Mouse (Mus musculus) B cell, adult 2 months (primary cell): ENCODE data around the gene Setd1b.

ENCODE experiments used
- DNase-seq, 2 experiments: peaks; one replicate each; pipeline ENCODE4 v3.0.0; 2022

The Setd1b gene

DNA sequence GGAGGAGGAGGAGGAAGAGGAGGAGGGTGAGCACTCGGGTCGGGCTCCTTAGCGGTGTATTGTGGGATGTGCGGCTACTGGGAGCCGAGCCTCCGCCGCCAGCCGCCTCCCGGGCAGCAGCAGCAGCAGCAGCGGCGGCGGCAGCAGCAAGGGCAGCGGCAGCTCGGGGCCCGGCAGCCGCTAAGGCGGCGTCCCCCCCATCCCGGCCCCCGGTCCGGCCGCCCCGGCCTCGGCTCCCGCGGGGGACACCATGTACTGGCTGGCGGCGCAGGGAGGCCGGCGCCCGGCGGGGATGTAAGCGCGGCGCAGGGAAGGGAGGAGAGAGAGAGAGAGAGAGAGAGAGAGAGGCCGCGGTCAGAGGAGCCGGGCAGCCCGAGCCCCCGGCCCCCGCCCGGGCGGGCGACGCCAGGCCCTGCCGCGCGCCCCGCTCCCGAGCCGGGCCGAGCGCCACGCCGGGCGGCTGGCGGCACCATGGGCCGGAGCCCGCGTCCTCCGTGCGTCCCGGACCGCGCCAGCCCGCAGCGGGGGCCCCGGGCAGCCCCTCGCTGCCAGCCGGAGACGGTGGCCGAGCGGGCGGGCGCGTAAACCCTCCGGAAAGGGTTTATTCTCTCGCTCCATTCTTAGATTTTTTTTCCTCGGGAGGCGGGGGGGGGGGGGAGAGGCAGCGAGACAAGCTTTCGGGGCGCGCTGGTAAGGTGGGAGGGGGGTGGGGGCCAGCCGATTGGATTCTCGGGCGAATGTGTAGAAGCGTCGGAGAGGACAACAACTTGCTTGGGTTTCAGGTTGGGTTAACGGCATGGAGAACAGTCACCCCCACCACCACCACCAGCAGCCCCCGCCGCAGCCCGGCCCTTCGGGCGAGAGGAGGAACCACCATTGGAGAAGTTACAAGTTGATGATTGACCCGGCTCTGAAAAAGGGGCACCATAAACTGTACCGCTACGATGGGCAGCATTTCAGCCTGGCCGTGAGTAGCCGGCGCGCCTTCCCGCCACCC is at the start of gene Setd1b:
TSS of gene Setd1b (plus strand) at position 33 of the 997 bp plus-strand sequence.
- peak; percentile 59 to 62 for DNase-seq

DNA sequence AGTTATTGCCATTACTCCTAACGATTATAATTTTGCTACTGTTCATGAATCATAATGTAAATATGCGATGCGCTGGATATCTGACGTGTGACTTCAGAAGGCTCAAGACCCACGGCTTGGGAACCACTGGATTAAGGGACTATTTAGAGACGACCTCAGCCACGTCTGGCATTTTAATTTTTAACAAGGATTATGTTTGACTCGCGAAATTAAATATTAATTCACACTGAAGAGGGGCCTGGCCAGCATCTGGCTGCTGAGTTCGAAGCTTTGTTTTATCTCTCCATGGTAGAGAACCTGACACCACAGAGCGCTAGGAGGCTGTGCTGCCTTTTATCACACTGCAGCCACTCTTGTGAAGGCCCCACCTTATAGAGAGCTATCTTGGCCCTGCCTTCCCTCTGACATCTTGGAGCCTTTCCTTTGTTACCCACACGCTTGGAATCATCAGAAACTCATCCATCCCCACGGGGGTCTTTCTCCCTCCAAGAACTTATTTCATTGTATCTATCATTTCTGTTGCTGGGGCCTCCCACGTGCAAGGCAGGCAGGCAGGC is 48.8 kb upstream of the Setd1b start:
- DNase-seq = no peak

DNA sequence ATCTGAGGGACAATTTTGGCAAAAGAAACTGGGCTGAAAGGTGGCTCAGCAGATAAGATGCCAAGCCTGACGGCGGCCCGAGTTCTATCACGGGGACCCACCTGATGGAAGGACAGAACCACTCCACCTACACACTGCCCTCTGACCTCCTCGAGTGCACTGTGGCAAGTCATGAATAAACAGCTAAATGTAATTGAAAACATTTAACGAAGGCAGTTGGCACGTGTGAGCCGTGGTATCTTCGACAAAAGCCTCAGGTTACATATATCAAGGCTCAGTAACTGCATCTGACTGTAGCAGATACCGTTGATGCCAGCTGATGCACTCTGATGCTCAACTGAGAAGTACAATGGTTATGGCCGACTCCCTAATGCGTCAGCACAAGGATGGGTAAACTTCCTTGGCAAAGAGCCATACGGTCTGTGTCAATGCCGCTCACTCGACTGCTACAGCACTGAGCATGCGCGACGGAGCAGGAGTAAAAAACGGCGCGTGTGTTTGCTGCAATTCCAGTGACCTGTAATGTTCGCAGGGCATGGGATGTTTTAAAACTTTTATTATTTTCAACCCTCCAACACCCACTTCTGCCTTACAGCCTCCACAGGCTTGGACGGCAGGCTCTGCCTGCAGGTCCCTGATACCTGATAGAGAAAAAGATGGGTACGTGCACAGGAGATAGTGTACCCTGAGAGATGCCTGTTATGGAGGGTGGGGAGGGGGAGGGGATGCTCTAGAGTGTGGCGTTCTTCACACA is 47.6 kb upstream of the Setd1b start:
- no peak for DNase-seq

DNA sequence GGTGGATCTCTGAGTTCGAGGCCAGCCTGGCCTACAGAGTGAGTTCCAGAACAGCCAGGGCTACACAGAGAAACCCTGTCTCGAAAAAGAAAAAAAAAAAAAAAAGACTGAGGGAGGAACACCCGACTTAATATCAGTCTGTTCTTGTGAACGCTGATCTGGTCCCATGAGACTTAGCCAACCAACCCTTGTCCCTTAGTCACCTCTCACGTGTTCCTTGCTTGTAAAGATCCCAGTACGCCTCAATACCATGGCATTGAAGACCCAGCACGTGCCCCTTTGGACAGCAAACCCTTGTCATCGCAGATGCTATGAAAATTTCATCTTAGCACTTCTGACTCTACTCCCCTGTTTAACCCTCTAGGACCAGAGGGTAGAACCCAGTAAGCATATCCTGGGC is 45.7 kb upstream of the Setd1b start:
- no peak for DNase-seq

DNA sequence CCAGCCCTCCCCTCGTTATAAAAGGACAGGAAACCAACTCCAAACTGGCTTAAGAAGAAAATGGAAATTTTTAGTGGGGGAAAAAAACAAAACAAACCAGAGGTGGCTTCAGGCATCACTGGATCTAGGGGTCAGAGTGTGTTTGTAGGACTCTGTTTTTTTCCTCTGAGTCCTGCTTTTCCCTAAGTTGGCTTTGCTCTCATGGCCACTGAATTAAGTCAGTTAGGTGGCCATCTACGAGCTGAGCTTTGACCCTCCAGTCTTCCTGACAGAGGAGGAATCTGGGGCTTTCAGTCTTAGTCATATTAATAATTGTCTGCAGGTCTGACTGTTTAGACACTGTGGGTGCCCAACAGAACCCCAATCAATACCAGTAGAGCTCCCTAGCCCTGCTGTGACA is 43.5 kb upstream of the Setd1b start:
- DNase-seq = no peak

DNA sequence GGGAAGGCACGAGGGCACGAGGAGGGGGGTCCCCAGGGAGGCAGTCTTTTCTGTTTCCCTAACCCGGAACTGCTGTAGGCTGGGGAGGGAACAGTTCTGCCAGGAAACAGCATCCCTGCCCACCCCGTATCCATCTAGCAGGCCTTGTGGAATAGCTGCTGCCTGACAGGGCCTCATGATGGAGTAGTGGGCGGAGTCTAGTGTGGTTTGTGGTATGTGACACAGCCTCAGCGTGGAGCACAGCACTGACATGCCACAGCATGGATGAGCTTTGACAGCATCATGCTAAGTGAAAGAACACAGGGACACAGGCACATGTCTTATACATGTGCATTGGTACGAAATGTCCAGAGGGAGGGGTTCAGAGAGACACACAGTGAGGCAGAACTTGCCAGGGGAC is 39.6 kb upstream of the Setd1b start:
- DNase-seq = no peak

DNA sequence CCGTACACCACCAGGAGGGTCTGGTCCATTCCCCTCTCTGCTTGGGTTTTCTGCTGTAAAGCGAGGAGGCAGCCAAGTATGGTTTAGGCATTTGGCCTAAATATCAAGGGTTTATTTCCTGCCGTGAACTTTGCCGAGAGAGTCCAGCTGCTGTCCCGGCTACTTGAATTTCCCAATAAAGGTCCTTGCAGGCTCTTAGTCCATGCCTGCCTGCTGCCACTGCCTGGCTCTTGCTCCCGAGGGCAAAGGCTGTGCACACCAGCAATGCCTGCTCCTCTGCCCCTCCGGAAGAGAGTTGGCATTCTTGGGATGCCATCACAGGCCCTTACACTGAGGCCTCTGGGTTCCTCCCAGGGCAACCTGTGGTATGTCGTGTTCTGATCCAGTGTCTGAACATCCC is 38.4 kb upstream of the Setd1b start:
- no peak for DNase-seq

DNA sequence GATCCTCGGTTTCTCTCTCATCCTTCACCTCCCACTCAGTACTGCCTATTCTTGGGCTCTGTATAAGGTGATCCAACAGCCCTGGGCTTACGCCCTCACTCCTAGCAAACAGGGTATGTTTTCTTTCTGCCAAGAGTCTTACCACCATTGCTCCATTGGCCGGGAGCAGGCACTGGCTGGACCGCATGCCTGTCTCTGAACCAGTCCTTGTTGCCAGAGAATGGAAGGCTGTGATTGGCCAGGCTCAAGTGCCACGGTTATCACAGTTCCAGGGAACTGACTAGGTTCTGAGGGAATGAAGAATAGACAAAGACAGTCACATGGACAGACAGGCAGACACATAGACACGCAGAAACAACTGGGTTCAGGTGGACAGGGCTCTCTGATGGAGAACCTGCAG is 37.2 kb upstream of the Setd1b start:
- DNase-seq = no peak

DNA sequence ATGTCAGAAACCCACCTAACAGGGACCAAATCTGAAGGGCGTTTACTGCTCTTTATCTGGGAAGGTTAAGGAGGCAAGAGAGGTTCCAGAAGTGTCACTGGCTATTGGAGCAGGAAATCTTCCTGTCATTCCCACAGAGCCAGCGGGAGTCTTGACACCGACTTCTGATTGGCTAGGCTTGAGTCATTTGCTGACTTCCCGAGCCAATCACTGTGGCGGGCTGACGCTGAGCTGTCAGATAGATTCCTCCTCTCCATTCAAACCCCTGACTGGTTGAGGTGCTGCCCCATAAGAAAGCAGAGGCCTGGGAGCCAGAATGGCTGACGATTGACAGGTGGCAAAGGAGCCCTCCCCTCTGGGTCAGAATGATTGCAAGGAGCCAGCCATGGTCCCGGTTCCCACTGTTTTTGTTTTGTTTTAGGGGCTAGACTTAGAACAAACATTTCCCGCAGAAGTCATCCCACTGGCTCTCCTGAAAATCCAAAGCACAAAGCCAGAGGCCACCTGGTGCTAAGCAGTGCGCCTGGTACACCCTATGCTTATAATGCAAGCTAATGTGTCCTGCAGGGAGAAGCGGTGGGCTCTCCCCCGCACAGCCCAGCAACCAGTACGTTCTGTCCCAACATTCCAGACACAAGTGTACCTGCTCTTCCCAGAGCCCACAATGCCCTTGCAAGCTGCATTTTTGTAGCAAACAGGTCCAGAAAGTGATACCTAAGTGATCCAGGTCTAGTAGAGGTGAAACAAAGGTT is 32.4 kb upstream of the Setd1b start:
- DNase-seq = no peak

DNA sequence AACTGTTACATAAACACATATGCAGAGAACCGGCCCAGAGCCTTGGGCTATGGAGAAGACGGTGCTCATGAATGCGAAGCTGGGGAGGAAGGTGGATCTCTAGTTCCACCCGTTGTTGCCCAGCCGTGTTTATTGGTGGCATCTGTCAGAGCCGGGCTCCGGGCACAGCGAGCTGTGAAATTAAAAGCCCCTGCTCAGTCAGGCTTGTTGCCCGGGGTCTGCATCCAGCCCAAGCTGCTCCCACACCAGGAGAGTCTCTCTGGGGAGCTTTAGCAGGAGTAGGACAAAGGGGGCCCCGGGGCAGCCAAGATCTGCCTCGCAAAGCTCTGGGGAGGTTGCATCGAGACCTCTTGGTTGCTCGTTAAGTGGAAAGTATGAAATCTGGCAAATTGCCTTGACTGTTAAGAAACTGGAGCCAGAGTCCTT is 31.7 kb upstream of the Setd1b start:
- no peak for DNase-seq

DNA sequence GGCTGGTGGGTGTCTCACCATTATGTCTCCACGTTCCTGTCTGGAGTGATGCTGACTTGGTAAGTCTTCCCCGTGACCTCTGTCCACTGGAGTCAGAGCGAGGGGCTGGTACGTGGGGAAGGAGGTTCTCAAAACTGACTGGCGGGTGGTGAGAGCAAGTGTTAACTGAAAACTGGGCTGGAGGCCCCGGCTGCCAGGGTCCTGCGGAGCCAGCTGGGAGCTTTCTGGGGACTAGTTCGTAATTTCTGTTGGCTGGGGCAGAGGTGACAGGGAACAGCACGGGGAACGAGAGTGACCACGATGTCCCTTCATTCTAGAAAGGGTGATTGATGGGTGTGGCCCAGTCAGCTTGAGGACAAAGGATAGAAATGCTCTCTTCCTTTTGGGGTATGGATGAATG is 27.9 kb upstream of the Setd1b start:
- DNase-seq = no peak

DNA sequence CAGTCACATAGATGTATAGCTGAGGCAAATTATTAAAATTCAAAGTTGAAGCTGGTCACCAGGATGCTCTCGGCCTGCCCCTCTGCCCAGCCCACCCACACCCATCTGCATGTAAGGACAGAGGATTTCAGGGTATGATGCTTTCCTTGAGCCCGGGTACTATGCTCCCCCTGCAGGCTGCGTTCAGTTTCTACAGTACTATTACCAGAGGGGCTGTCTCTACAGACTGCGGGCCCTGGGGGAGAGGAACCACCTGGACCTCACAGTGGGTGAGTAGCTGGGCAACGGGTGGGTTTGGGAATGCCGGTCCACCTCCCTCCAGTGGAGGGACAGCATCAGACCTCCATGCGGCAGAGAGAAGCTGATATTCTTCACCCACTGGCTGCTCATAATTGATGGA is 27.1 kb upstream of the Setd1b start:
- peak; percentile 51 to 60 for DNase-seq

DNA sequence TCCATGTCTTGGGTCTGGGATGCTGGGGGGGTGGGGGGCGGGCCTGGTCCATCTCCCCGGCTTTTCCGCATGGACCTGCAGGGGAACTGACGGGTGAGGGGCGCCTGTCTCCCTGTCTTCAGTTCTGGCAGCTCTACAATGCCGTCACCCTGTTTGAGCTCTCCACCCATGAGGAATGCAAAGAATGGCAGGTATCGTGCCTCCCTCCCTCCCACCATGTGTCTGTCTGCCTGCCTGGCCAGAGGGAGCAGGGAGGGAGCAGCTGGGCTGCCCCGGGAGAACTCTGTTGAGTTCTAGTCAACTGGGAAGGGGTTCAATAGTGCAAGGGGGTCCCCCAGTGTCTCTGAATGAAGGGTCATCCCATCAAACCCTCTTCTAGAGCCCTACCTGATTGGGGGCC is 25.9 kb upstream of the Setd1b start:
- no peak for DNase-seq

DNA sequence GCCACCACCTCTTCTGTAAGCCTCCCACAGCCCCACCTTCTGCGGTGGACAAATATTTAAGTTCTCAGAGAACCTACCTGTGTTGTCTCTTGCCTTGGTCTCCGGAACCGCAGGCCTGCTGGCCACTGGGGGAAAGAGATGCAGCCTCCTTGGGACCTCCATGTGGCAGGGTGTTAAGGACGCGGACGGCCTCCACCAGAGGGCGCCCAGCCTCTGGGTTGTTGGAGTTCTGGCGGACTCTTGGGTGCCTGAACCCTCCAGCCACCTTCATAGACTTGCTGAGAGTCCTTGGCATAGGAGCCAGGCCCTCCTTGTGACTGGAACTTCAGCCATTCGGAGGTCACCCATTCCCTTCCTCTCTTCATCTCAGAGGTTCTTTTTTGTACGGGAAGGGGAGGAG is 24.7 kb upstream of the Setd1b start:
- DNase-seq = peak; percentile 89 to 90

DNA sequence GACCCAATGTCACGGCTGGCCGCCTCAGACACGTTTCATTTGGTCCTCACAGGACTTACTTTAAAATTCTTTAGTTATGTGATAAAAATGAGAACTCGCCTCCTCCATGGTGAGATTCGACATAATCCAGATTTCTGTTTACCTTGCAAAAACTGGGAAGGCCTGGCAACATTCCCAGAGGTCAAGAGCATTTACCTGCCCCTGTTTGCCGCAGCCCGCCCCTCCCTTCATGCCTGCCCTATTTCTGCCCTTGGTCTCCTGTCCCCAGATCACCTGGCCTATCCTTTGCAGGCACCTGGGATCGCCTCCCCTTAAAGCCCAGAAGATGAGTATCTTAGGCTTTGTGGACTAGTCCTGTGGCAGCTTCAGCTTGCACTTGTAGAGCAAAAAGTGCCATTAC is 24.2 kb upstream of the Setd1b start:
- DNase-seq = no peak

DNA sequence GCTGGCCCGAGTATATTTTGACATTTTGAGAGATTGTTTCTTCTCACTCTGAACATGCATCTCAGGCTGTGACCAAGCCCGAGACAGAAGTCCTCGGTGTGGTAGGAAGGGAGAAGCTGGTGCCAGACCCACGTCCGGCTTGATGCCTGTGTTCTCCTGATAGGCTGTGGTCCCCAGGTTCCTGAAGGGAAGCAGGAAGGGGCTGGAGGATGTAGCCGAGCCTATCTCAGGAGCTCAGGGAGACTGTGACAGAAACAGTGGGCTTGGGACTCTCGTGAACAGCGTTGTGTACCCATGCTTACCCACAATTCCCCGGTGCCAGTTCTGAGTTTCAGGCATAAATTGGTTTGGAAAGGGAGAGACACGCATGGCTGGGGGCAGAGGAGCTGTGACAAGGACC is 23.2 kb upstream of the Setd1b start:
- DNase-seq = no peak

DNA sequence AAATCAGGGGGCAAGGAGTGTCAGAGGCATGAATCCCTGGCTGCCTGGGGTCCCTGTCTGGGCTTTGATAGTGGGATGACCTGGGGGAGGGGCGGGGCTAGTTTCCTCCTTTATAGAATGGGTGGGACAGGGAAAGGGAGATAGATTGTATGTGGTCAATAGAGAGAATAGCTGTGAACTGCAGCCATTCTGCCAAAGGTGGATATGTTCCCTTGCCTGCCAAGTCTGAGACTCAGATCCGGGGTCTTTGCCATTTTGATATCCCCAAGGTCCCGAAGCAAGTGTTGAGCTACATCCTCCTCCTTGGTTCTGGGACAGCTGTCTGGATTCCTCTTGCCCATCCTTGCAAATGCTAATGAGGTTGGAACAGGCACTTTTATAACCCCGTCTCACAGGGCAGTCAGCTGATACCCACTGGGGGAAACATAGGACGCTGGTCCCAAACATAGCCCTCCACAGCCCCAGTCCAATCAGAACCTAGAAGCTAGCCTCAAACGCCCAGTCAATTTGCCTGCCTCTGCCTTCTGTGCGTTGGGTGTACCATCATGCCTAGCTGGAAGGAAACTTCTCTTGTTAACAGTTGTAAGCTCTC is 21.3 kb upstream of the Setd1b start:
- DNase-seq = no peak

DNA sequence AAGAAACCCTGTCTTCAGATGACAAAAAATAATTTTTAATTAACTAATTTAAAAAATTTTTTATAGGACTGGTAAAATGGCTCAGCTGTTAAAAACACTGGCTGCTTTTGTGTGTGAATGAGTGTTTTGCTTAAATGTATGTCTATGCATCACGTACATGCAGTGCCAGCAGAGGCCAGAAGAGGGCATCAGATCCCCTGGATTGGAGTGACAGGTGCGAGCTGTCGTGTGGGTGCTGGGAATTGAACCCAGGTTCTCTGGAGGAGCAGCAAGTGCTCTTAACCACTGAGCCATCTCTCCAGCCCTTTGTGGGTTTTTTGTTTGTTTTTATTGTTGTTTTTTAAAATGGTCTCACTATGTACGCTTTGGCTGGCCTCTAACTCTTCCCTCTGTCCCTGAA is 19.8 kb upstream of the Setd1b start:
- peak; percentile 66 to 69 for DNase-seq

DNA sequence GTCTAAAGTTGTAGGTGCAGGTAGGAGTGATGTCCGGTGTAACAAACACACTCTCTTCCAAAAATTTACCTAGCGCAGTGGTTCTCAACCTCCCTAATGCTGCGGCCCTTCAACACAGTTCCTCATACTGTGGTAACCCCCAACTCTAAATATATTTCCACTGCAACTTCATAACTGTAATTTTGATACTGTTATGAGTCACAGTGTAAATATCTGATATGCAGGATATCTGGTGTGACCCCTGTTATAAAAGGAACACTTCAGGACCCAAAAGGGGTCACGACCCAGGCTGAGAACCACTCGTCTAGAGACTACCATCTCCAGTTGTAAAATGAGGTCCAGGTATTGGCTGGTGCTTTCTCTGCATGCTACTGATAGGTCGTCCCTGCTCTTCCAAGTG is 16.9 kb upstream of the Setd1b start:
- no peak for DNase-seq

DNA sequence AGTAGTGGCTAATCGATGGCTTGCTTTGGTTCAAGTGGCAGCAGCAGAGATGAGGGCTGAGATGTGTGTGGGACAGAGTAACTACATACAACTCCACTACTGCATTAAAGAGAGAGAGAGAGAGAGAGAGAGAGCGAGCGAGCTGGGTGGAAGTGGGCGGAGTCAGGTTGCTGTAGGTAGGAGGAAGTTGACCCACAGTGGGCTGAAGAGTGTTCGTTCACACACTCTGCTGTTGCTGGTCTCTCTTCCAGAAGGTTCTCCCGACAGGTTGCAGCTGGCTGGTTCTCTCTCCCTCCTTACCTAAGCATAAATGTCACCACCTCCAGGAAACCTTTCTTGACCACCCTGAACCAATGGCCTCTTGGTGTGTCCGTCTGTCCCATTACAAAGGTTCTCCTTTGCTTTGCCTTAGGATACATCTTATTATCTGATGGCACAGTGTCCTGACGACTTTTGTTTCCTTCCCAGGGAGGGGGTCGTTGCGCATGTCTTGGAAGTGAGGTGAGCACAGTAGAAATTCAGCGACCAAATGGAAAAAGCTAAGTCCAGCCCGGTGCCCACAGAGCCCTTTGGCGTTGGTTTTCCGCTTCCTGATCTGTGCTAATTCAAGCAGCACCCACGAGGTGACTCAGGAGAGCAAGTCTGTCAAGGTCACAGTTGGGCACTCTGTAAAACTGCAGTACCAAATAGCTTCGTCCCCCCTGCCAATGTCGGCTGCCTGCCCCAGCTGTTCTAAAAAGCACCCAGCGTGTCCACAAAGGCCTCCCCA is 16.2 kb upstream of the Setd1b start:
- DNase-seq = peak; percentile 79 to 81

DNA sequence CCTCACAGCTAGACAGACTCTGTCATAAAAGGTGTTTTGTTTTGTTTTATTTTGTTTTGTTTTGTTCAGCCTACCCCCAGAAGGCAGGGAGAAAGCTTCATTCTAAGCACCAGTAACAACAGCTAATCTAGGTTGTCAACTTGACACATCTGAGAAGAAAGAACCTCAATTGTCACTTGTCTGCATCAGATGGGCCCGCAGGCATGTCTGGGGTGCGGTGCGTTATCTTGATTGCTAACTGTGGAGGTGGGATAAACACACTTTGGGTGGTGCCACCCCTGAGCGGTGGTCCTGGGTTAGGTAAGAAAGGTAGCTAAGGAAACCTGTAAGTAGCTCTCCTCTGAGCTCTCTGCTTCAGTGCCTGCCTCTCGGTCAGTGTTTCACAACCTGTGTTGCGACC is 15.0 kb upstream of the Setd1b start:
- no peak for DNase-seq
